Mouse (Mus musculus) brain, embryonic 14.5 days (tissue): ENCODE results near the gene Sf3b5. TPM values are rescaled to one million over a fixed set of nuclear protein-coding genes. Genes with fewer than 3 reads are reported as not detected.

Source experiments
- DNase-seq: peaks from one replicate; pipeline ENCODE4 v3.0.0-alpha.2; 2011; ENCODE audit warnings: low read depth
- CTCF ChIP-seq: fragments of 200-500 bp; IDR thresholded peaks from 2 replicates; pipeline ENCODE4 v1.5.1; 2012; ENCODE audit warnings: inconsistent platforms, mild to moderate bottlenecking, moderate library complexity, borderline replicate concordance; ENCODE audit not compliant: insufficient read depth, insufficient read length; ENCODE audit errors: extremely low read depth
- POLR2A ChIP-seq: fragments of 200-500 bp; IDR thresholded peaks from 2 replicates; pipeline ENCODE4 v1.6.1; 2012; ENCODE audit warnings: mild to moderate bottlenecking, inconsistent platforms, borderline replicate concordance; ENCODE audit not compliant: poor library complexity, insufficient read depth, insufficient read length, severe bottlenecking; ENCODE audit errors: extremely low read depth
- polyA plus RNA-seq: library from polyadenylated mRNA; depleted of rRNA; stranded (reverse); fragments of >200 nt; gene quantifications from 2 replicates; pipeline ENCODE4 v1.2.3, GENCODE M21; 2012

Sf3b5 gene
- polyA plus RNA-seq, 1 experiment = 30.1 TPM

DNA sequence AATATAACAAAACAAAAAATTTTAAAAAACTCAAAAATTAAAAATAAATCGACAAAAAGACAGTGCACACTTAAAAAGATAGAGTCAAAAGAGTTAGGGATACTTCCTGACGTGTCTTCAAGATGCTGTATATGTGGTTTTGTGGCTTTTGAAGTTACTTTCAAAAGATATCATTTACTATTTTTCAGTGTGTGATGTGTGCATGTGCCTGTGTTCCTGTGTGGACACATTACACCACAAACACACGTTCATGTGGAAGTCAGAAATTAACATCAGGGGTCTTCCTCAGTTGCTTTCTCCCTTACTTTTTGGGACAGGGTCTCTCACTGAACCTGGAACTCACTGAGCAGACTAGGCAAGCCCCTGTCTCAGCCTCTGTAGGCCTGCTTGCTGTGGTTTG lies 20.1 kb upstream of the Sf3b5 start:
- TF ChIP-seq CTCF = no peak
- TF ChIP-seq POLR2A = no peak
- no peak for DNase-seq

GRCm38 (mm10) chr10:12986485-12986884 lies 18.7 kb upstream of the Sf3b5 start:
- TF ChIP-seq POLR2A (no peak), CTCF (no peak)
- peak; percentile 65 for DNase-seq

DNA sequence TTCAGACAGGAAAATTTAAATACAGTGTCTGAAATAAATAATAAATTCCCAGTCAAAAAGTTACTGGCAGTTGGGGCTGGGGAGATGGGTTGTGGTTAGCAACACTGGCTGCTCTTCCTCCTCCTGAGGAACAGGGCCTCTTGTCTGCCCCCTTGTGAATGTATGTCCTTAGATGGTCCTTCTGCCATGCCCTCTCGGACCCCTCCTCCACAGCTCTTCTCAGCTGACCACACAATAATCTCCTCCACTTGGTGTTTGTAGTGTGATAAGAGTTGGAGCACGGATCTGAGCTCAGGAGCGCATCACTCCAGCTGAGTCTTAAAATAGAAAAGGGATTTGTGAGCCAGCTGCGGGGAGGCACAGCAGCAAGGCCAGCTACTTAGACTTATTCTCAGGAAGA lies 18.2 kb upstream of the Sf3b5 start:
- no peak for TF ChIP-seq CTCF
- TF ChIP-seq POLR2A = no peak
- no peak for DNase-seq

GRCm38 (mm10) chr10:12991953-12992352 lies 13.2 kb upstream of the Sf3b5 start:
- TF ChIP-seq CTCF (no peak), POLR2A (no peak)
- DNase-seq = no peak

- DNase-seq = no peak
- TF ChIP-seq CTCF = no peak
- no peak for TF ChIP-seq POLR2A
These were observed 11.6 kb upstream of the Sf3b5 start for GRCm38 (mm10) chr10:12993411-12994039.

DNA sequence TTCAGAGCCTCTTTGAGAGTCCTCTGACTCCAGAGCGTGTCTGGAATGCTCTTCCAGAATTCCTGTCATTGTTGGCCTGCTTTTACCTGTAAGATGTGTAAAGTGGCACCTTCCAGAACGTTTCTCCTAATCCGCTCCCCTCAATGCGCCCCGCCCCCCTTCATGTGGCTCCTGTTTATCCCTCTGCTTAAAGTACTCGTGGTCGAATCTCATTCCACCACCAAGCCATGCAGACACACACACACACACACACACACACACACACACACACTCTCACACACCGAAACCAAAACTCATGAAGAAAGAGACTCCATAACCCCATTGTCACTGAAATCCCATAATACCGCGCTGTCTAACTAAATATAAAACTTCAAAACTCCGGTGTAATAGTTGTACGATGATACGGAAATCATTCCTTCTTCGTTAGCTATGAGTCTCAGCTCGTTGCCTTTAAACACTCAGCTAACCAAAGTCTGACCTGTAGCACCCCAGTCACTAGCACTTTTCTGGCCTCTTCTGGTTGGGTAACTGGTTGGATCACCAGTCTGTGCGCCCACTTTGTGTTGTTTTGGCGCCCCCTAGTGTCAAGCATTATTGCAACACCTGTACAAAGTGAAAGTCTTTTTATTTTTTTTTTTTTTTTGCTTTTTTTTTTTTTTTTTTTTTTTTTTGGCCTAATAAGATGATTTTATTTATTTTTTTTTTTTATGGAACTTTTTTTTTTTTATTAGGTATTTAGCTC lies 8.2 kb upstream of the Sf3b5 start:
- DNase-seq = peak; percentile 89
- no peak for TF ChIP-seq POLR2A
- TF ChIP-seq CTCF = peak; percentile 77

DNA sequence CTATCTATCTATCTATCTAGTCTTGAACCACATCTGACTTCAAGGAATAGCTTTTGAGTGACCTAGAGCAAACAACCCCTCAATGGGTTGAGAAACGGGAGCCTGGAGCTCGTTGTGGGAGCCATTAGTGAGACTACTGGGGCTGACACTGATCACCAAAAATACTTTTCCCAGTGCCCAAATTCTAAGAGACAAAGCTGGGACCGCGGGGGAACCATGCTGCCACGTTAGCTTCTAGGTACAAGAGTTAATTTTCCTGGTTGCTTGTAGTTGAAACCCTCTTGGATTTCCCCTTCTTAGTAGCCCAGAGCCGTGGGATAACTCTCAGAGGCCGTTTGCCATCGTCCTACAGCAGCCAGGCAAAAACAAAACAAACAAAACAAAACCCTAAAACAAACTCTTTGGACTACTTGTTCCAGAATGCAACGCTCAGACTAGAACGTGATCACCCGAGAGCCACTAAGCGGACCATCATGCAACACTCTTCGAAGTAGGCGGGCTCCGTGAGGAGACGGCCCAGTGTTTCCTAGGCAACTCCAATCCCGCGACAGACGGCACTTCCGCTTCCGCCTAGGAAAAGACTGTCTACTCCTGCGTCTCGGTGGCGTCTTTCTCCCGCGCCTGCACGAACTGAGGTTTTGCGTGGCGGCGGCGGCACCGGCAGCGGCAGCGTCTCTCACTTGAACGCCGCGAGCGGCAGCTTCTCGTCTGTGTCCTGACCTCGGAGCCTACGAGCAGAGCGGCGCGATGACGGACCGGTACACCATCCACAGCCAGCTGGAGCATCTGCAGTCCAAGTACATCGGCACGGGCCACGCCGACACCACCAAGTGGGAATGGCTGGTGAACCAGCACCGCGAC lies 3.0 kb downstream of the Sf3b5 start:
- peak; percentile 99 for DNase-seq
- TF ChIP-seq POLR2A = peak; percentile 45; the same call in 1 of the 2 replicates
- TF ChIP-seq CTCF = no peak

GRCm38 (mm10) chr10:13008737-13009121 lies 3.6 kb downstream of the Sf3b5 start:
- no peak for DNase-seq
- TF ChIP-seq CTCF (no peak), POLR2A (no peak)

DNA sequence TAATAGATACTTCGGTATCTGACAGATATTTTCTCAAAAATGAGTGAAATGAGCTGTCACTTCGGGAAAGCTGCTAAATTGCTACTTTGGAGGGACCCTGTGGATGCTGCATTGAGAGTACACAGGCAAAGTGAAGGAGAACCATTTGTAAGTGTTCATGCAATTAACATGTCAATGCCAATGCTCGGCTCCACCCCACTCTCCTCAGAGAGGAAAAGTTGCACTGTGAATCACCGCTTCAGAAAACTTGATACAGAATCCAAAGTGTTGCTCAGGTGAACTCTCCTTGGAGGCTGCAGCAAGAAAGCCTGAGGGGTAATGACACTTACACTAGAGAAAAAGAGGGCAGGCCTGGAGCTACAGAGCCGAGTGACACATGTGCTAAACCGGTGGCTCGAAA lies 8.9 kb downstream of the Sf3b5 start:
- no peak for DNase-seq
- TF ChIP-seq POLR2A (no peak), CTCF (no peak)

DNA sequence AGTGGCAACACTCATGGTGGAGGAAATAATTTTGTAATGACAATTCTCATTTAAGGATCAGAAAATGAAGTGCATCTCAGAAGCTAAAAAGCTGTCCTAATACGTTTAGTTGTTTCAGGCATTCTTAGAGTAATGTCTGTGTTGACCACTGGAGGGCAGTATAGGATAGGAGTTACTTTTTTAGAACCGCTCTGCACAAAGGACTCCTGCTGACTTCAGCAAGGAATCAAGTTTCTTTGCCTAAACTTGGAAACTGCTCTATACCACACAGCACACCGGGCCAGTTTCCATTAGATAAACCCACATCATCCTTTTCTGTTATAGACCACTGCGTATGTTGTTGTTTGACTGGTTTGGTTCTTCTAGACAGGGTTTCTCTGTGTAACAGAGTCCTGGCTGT lies 11.4 kb downstream of the Sf3b5 start:
- peak; percentile 89 for DNase-seq
- TF ChIP-seq POLR2A = no peak
- peak; percentile 65 for TF ChIP-seq CTCF

GRCm38 (mm10) chr10:13018510-13018909 lies 13.4 kb downstream of the Sf3b5 start:
- TF ChIP-seq POLR2A = no peak
- TF ChIP-seq CTCF = peak; percentile 69
- DNase-seq = peak; percentile 66

DNA sequence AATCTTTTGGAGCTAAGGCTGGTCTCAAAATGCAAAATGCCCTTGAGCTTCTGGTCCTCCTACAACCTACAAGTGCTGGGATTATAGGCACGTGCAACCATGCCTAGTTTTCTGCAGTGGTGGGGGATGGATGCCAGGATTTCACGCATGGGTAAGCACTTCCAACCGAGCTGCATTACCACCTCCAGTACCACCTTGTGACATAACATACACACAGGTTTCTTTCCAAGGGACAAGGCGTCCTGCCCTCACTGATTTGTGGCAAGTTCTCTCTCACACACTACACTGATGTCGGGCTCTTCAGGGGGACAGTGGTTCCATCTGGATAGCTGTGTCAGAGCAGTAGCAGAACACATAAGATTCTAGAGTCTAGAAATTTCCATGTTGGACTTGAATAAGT lies 13.9 kb downstream of the Sf3b5 start:
- no peak for DNase-seq
- TF ChIP-seq CTCF (no peak), POLR2A (no peak)
